Mouse (Mus musculus): ENCODE data around the gene Apaf1.

Apaf1 gene

GRCm38 (mm10) chr10:90983046-90983445 lies 99.5 kb downstream of the Apaf1 start:
- no peak for DNase-seq (ENCODE audit: low read depth in 1 of 2, low spot score in 2 of 2)

GRCm38 (mm10) chr10:90981811-90982210 lies 100.8 kb downstream of the Apaf1 start:
- no peak for DNase-seq (ENCODE audit: low read depth in 1 of 2, low spot score in 2 of 2)

- no peak for DNase-seq (ENCODE audit: low read depth in 1 of 2, low spot score in 2 of 2)
These were observed 108.1 kb downstream of the Apaf1 start for GRCm38 (mm10) chr10:90974491-90974890.

GRCm38 (mm10) chr10:90974084-90974483 lies 108.5 kb downstream of the Apaf1 start:
- DNase-seq (ENCODE audit: low read depth in 1 of 2, low spot score in 2 of 2), result no peak

- DNase-seq (ENCODE audit: low read depth in 1 of 2, low spot score in 2 of 2), result no peak
These were observed 112.0 kb downstream of the Apaf1 start for GRCm38 (mm10) chr10:90970560-90970959.

GRCm38 (mm10) chr10:90969355-90970174 lies 113.0 kb downstream of the Apaf1 start:
- no peak for DNase-seq (ENCODE audit: low read depth in 1 of 2, low spot score in 2 of 2)

GRCm38 (mm10) chr10:90968247-90968646 lies 114.3 kb downstream of the Apaf1 start:
- DNase-seq (ENCODE audit: low read depth in 1 of 2, low spot score in 2 of 2), result no peak

GRCm38 (mm10) chr10:90966821-90967220 lies 115.7 kb downstream of the Apaf1 start:
- DNase-seq (ENCODE audit: low read depth in 1 of 2, low spot score in 2 of 2), result no peak

- DNase-seq (ENCODE audit: low read depth in 1 of 2, low spot score in 2 of 2), result no peak
These were observed 116.8 kb downstream of the Apaf1 start for GRCm38 (mm10) chr10:90965671-90966315.

GRCm38 (mm10) chr10:90964511-90964910 lies 118.1 kb downstream of the Apaf1 start:
- DNase-seq (ENCODE audit: low read depth in 1 of 2, low spot score in 2 of 2), result no peak

- DNase-seq (ENCODE audit: low read depth in 1 of 2, low spot score in 2 of 2), result no peak
These were observed 122.2 kb downstream of the Apaf1 start for GRCm38 (mm10) chr10:90960374-90960773.

- DNase-seq (ENCODE audit: low read depth in 1 of 2, low spot score in 2 of 2), result no peak
These were observed 128.7 kb downstream of the Apaf1 start for GRCm38 (mm10) chr10:90953821-90954220.

- no peak for DNase-seq (ENCODE audit: low read depth in 1 of 2, low spot score in 2 of 2)
These were observed 129.4 kb downstream of the Apaf1 start for GRCm38 (mm10) chr10:90953103-90953709.

- DNase-seq (ENCODE audit: low read depth in 1 of 2, low spot score in 2 of 2), result no peak
These were observed 134.8 kb downstream of the Apaf1 start for GRCm38 (mm10) chr10:90947608-90948373.

GRCm38 (mm10) chr10:90947043-90947442 lies 135.5 kb downstream of the Apaf1 start:
- DNase-seq (ENCODE audit: low read depth in 1 of 2, low spot score in 2 of 2), result no peak

GRCm38 (mm10) chr10:90942001-90942700 lies 140.4 kb downstream of the Apaf1 start:
- DNase-seq (ENCODE audit: low read depth in 1 of 2, low spot score in 2 of 2), result no peak

GRCm38 (mm10) chr10:90940521-90941520 lies 141.7 kb downstream of the Apaf1 start:
- DNase-seq (ENCODE audit: low read depth in 1 of 2, low spot score in 2 of 2), result no peak

All from monocyte, adult 2 months (primary cell).